Mouse (Mus musculus) CH12.LX (cell line): ENCODE data around the gene 1600002K03Rik. TPM values are rescaled to one million over a fixed set of nuclear protein-coding genes. Genes with fewer than 3 reads are reported as not detected.
A peak's percentile ranks its signal among the peaks of the same experiment; 100 is the strongest.

ENCODE experiments used
- DNase-seq: peaks from one replicate; pipeline ENCODE4 v3.0.0-alpha.2; 2013; ENCODE audit errors: extremely low read depth
- H3K27ac ChIP-seq: 2 replicates; pipeline ENCODE4 v1.5.1; 2012; ENCODE audit warnings: low read depth, mild to moderate bottlenecking, control low read depth, moderate library complexity; ENCODE audit not compliant: insufficient read depth
- H3K27me3 ChIP-seq: replicated peaks from 2 replicates; pipeline ENCODE3; 2012; ENCODE audit warnings: inconsistent platforms
- H3K36me3 ChIP-seq, 2 experiments: replicated peaks in 1 of 2; 2 replicates each; pipeline versions ENCODE3 to v1.6.1; 2012; ENCODE audit warnings: inconsistent platforms in 1 of 2, low read length in 1 of 2, mild to moderate bottlenecking in 1 of 2, mixed read lengths in 1 of 2, moderate library complexity in 1 of 2; ENCODE audit not compliant: control insufficient read depth in 1 of 2, insufficient read depth in 1 of 2
- H3K4me1 ChIP-seq, 2 experiments: 2 replicates each; pipeline ENCODE4 v1.6.1; 2012; ENCODE audit warnings: inconsistent platforms in 1 of 2, moderate library complexity in 1 of 2; ENCODE audit not compliant: insufficient read depth in 2 of 2, control insufficient read depth in 1 of 2
- H3K4me2 ChIP-seq: 2 replicates; pipeline ENCODE4 v1.6.1; 2012; ENCODE audit warnings: low read depth, mild to moderate bottlenecking, control low read depth; ENCODE audit not compliant: poor library complexity, insufficient read depth, severe bottlenecking
- H3K4me3 ChIP-seq, 3 experiments: fragments of 150-350 bp in 1 of 3; sonication (generic) in 1 of 3; replicated peaks in 1 of 3; 2 replicates each; pipeline versions ENCODE3 to v1.5.1; 2011 to 2012; ENCODE audit warnings: low read depth in 2 of 3, low read length in 2 of 3, mild to moderate bottlenecking in 2 of 3, moderate library complexity in 2 of 3, control low read depth in 1 of 3, improper control_type of control experiment in 1 of 3, inconsistent platforms in 1 of 3, mixed read lengths in 1 of 3; ENCODE audit not compliant: poor library complexity in 1 of 3
- H3K79me2 ChIP-seq: replicated peaks from 2 replicates; pipeline ENCODE4 v1.6.1; 2012; ENCODE audit warnings: mild to moderate bottlenecking, moderate library complexity; ENCODE audit not compliant: control insufficient read depth, poor library complexity, insufficient read depth, severe bottlenecking; ENCODE audit errors: extremely low read depth
- H3K9ac ChIP-seq: 2 replicates; pipeline ENCODE4 v1.6.1; 2012; ENCODE audit warnings: low read depth, mild to moderate bottlenecking, control low read depth, moderate library complexity; ENCODE audit not compliant: insufficient read depth
- H3K9me3 ChIP-seq: replicated peaks from 2 replicates; pipeline ENCODE3; 2012; ENCODE audit warnings: low read length, inconsistent platforms, mixed read lengths
- CHD1 ChIP-seq: IDR thresholded peaks from 2 replicates; pipeline ENCODE4 v1.6.1; 2012; ENCODE audit warnings: low read depth, low read length, improper control_type of control experiment, inconsistent platforms
- CHD2 ChIP-seq: IDR thresholded peaks from 2 replicates; pipeline ENCODE4 v1.6.1; 2011; ENCODE audit warnings: low read length, improper control_type of control experiment
- CTCF ChIP-seq, 2 experiments: IDR thresholded peaks in 1 of 2; conservative IDR thresholded peaks in 1 of 2; 2 replicates each; pipeline ENCODE4 v1.5.1; 2011 to 2012; ENCODE audit warnings: low read depth in 2 of 2, low read length in 2 of 2, improper control_type of control experiment in 1 of 2, inconsistent platforms in 1 of 2, mild to moderate bottlenecking in 1 of 2, moderate library complexity in 1 of 2
- EP300 ChIP-seq: IDR thresholded peaks from 2 replicates; pipeline ENCODE4 v1.6.1; 2011; ENCODE audit warnings: low read length, improper control_type of control experiment
- GABPA ChIP-seq: IDR thresholded peaks from 2 replicates; pipeline ENCODE4 v1.6.1; 2012; ENCODE audit warnings: low read depth, low read length, improper control_type of control experiment, inconsistent platforms; ENCODE audit not compliant: insufficient replicate concordance
- HCFC1 ChIP-seq: IDR thresholded peaks from 2 replicates; pipeline ENCODE4 v1.6.1; 2012; ENCODE audit warnings: low read depth, mild to moderate bottlenecking, inconsistent platforms, low read length, improper control_type of control experiment
- IRF4 ChIP-seq: IDR thresholded peaks from 2 replicates; pipeline ENCODE4 v1.6.1; 2014; ENCODE audit warnings: low read depth, mild to moderate bottlenecking, inconsistent platforms, low read length, improper control_type of control experiment
- JUN ChIP-seq: IDR thresholded peaks from 2 replicates; pipeline ENCODE4 v1.6.1; 2011; ENCODE audit warnings: low read depth, mild to moderate bottlenecking, low read length, improper control_type of control experiment, moderate library complexity; ENCODE audit not compliant: insufficient read depth
- KAT2A ChIP-seq: IDR thresholded peaks from 2 replicates; pipeline ENCODE4 v1.6.1; 2012; ENCODE audit warnings: low read length, improper control_type of control experiment, inconsistent platforms; ENCODE audit not compliant: insufficient replicate concordance
- MAFK ChIP-seq: IDR thresholded peaks from 2 replicates; pipeline ENCODE4 v1.6.1; 2011; ENCODE audit warnings: low read length, improper control_type of control experiment; ENCODE audit not compliant: insufficient replicate concordance
- MAX ChIP-seq: IDR thresholded peaks from 2 replicates; pipeline ENCODE4 v1.6.1; 2011; ENCODE audit warnings: low read length, improper control_type of control experiment
- MAZ ChIP-seq: IDR thresholded peaks from 2 replicates; pipeline ENCODE4 v1.6.1; 2012; ENCODE audit warnings: low read depth, mild to moderate bottlenecking, inconsistent platforms, low read length, improper control_type of control experiment, moderate library complexity
- MEF2A ChIP-seq: IDR thresholded peaks from 2 replicates; pipeline ENCODE4 v1.6.1; 2014; ENCODE audit warnings: low read depth, mild to moderate bottlenecking, inconsistent platforms, low read length, improper control_type of control experiment, borderline replicate concordance
- MXI1 ChIP-seq: IDR thresholded peaks from 2 replicates; pipeline ENCODE4 v1.6.1; 2011; ENCODE audit warnings: mild to moderate bottlenecking, low read depth, low read length, improper control_type of control experiment
- POLR2AphosphoS2 ChIP-seq: IDR thresholded peaks from 2 replicates; pipeline ENCODE4 v1.6.1; 2011; ENCODE audit warnings: low read depth, low read length, improper control_type of control experiment
- RCOR1 ChIP-seq: conservative IDR thresholded peaks from 2 replicates; pipeline ENCODE4 v1.6.1; 2012; ENCODE audit warnings: low read depth, mild to moderate bottlenecking, inconsistent platforms, low read length, improper control_type of control experiment
- SMC3 ChIP-seq: IDR thresholded peaks from 2 replicates; pipeline ENCODE4 v1.6.1; 2011; ENCODE audit warnings: low read depth, low read length, improper control_type of control experiment
- TCF12 ChIP-seq: IDR thresholded peaks from 2 replicates; pipeline ENCODE4 v1.6.1; 2014; ENCODE audit warnings: low read depth, mild to moderate bottlenecking, inconsistent platforms, low read length, improper control_type of control experiment
- USF1 ChIP-seq: IDR thresholded peaks from 2 replicates; pipeline ENCODE4 v1.6.1; 2014; ENCODE audit warnings: low read depth, mild to moderate bottlenecking, inconsistent platforms, low read length, improper control_type of control experiment
- USF2 ChIP-seq: conservative IDR thresholded peaks from 2 replicates; pipeline ENCODE4 v1.6.1; 2011; ENCODE audit warnings: low read depth, low read length, improper control_type of control experiment
- ZKSCAN1 ChIP-seq: IDR thresholded peaks from 2 replicates; pipeline ENCODE4 v1.6.1; 2012; ENCODE audit warnings: low read depth, inconsistent platforms, low read length, improper control_type of control experiment, borderline replicate concordance
- ZNF384 ChIP-seq: IDR thresholded peaks from 2 replicates; pipeline ENCODE4 v1.6.1; 2012; ENCODE audit warnings: low read depth, low read length, improper control_type of control experiment, inconsistent platforms
- dilution Hi-C: fragments of 300-500 bp; cut with MboI; formaldehyde crosslinking; loops from 2 replicates; pipeline ENCODE4 v1.14.3; 2020; ENCODE audit warnings: low sequenced_read_pairs; ENCODE audit not compliant: extremely low pct_unique_long_range_greater_than_20kb, extremely low pct_ligation_motif_present
- in situ Hi-C: fragments of 300-500 bp; cut with MboI; formaldehyde crosslinking; loops from 3 replicates; pipeline ENCODE4 v1.14.3; 2019; ENCODE audit warnings: low sequenced_read_pairs, low pct_ligation_motif_present, low pct_unique_long_range_greater_than_20kb, mixed read lengths
- polyA plus RNA-seq: library from polyadenylated mRNA; unstranded; fragments of >175 nt; gene quantifications from 2 replicates; pipeline ENCODE4 v1.2.1, GENCODE M21; 2012; ENCODE audit warnings: low read depth; ENCODE audit not compliant: insufficient read length
- total RNA-seq, 2 experiments: library from RNA; depleted of rRNA; stranded (reverse); fragments of 300-350 nt in 1 of 2; fragments of >200 nt in 1 of 2; gene quantifications; 2 replicates each; pipeline ENCODE4 v1.2.3; 2012 to 2014

1600002K03Rik gene
- total and polyA plus RNA-seq, 3 experiments = 19.3 to 40.2 (median 30.5) TPM

- peaks cover 25% of the 10 kb centered on the region for H3K27me3 ChIP-seq
- dilution Hi-C loops = no loop called here
- H3K4me1 ChIP-seq = peaks cover 12 to 35% of the 10 kb centered on the region in 2 experiments
Measured at GRCm38 (mm10) chr10:80136952-80137625, 35.7 kb upstream of the 1600002K03Rik start.

GRCm38 (mm10) chr10:80137626-80138552, 34.9 kb upstream of the 1600002K03Rik start:
- Histone ChIP-seq H3K9ac (no peak overlapping the region), H3K36me3 (peaks cover 3 to 14% of the 10 kb centered on the region in 2 experiments), H3K27ac (no peak overlapping the region), H3K9me3 (no peaks in the 10 kb centered on the region), H3K27me3 (peaks cover 25% of the 10 kb centered on the region), H3K4me3 (no peak overlapping the region), H3K79me2 (peaks cover 7% of the 10 kb centered on the region), H3K4me1 (peaks cover 12 to 37% of the 10 kb centered on the region in 2 experiments), H3K4me2 (peak overlapping the region; percentile 63; the same call in 1 of the 2 replicates)
- in situ Hi-C loops = no loop called here
- DNase-seq = no peak
- dilution Hi-C loops = no loop called here
- TF ChIP-seq MAZ (no peak), IRF4 (no peak), USF2 (no peak), ZNF384 (no peak), CTCF (conservative IDR thresholded peaks at IDR 0.05 in 1 of 2, IDR thresholded peaks at IDR 0.05 in 1 of 2; ENCODE audit: low read depth in 2 of 2, low read length in 2 of 2) (no peak), EP300 (no peak), JUN (no peak)

More at GRCm38 (mm10) chr10:80136952-80137625, 35.7 kb upstream of the 1600002K03Rik start:
- DNase-seq = no peak
- H3K36me3 ChIP-seq = peaks cover 7 to 21% of the 10 kb centered on the region in 2 experiments
- H3K27ac ChIP-seq = no peak overlapping the region
- TF ChIP-seq MXI1 (no peak), MEF2A (no peak), USF2 (no peak), GABPA (no peak), CTCF (conservative IDR thresholded peaks at IDR 0.05 in 1 of 2, IDR thresholded peaks at IDR 0.05 in 1 of 2; ENCODE audit: low read depth in 2 of 2, low read length in 2 of 2) (no peak), MAZ (no peak), SMC3 (no peak), MAX (no peak), CHD2 (no peak), MAFK (no peak), ZKSCAN1 (no peak), ZNF384 (no peak), POLR2AphosphoS2 (no peak), RCOR1 (no peak), HCFC1 (no peak), TCF12 (no peak), USF1 (no peak), KAT2A (no peak), CHD1 (no peak)
- no peak overlapping the region for H3K4me2 ChIP-seq
- no peak overlapping the region for H3K4me3 ChIP-seq
- in situ Hi-C loops = no loop called here
- H3K9ac ChIP-seq = no peak overlapping the region
- H3K79me2 ChIP-seq = no peaks in the 10 kb centered on the region
- H3K9me3 ChIP-seq = no peaks in the 10 kb centered on the region
